Mouse (Mus musculus): ENCODE results near the gene Xylt1. TPM values are rescaled to one million over a fixed set of nuclear protein-coding genes. Genes with fewer than 3 reads are reported as not detected.

The Xylt1 gene
- total RNA-seq (2023) = 10 to 100 TPM; 80.5 to 84.6 TPM

DNA sequence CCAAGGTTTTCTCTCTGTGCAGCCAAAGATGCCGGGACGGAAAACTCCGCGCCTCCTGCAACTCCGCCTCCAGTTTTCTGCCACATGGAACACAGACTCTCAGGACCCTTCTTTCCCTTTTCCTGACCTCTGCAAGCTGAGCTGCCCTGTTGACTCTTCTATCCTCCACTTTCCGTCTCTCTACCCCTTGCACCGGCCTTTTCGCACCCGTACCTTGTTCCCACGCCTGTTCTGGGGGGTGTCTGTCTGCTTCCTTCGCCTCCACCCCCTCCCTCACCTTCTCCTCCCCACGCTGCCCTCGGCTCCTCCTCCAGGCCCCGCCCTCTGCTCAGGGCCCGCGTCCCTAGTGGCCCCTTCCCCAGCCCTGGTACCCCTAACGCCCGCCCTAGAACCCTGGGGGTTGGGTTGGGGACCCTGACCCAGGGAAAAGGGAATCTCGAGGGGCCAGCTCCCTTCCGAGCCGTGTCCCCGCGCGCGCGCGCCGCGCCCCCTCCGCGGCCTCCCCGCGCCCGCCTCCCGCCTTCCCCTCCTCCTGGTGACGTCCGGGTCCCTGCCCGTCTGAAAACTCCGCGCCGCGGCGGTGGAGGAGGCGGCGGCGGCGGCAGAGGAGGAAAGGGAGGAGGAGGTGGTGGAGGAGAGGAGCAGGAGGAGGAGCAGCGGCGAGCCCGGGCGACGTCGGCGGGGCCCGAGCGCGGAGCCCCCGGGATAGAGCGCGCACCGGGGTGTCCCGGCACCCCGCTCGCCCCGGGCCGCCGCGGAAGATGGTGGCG lies at the start of gene Xylt1:
Gene Xylt1 (plus strand): TSS at position 562 of the 770 bp plus-strand sequence.

